Mouse (Mus musculus): Measurements from ENCODE around the gene Capzb.

Capzb gene

GRCm38 (mm10) chr4:139265783-139266499, 73.2 kb downstream of the Capzb start:
- no peak for DNase-seq (ENCODE audit: low read depth, low spot score)

GRCm38 (mm10) chr4:139266500-139266865, 73.8 kb downstream of the Capzb start:
- DNase-seq (ENCODE audit: low read depth, low spot score): no peak

- DNase-seq (ENCODE audit: low read depth, low spot score): no peak
Observed at GRCm38 (mm10) chr4:139267335-139267734, 74.6 kb downstream of the Capzb start.

DNA sequence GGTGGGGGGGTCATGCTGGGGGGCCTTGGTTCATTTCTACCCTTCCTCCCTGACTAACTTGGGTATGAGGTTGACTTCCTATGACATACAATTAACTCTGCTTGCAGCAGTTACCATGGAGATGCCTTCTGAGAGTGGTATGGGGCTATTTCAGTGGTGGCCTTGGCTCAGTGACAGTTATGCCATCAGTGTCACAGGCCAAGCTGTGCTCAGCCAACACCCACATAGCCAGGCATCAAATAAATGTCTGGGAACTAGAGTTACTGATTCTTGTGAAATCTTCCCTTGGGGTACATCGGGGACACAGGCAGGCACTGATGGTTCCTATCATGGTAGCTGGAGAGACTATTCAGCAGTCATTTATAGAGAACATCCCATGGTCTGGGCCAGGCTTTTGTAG, 75.5 kb downstream of the Capzb start:
- no peak for DNase-seq (ENCODE audit: low read depth, low spot score)

DNA sequence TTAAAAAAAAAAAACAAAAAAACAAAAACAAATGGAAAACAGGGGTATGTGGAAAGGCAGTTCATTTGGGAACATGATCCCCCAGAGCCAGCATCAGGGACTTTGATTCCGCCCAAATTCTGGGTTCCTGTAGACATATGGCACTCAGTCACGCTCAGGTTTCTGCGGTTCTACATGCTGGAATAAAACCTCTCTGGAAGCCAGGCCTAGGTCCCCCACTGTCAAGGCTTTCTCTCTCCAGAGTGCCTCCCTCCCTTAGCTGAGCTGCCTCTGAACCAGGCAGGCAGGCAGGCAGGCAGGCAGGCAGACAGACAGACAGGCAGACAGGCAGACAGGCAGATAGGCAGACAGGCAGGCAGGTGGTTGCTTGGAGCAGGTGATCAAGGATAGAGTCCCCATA, 77.5 kb downstream of the Capzb start:
- no peak for DNase-seq (ENCODE audit: low read depth, low spot score)

DNA sequence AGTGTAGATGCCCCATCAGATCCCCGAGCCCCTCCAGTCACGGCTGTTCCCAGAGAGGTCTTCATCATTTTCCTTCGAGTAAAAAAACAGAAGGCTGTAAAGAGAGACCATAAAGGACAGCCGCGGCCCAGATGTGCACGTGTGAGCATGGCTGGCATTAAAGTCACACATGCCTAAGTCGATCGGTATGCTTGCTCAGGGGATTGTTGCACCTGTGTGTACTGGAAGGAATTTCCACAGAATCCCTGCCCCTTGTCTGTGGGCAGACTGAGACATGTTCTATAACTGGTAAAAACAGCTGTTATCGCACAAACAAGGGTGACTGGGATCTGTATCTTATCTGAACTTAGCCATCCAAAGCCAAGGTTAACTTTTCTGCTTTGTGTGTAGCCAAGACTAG, 78.9 kb downstream of the Capzb start:
- DNase-seq (ENCODE audit: low read depth, low spot score): no peak

GRCm38 (mm10) chr4:139272951-139273680, 80.4 kb downstream of the Capzb start:
- no peak for DNase-seq (ENCODE audit: low read depth, low spot score)

DNA sequence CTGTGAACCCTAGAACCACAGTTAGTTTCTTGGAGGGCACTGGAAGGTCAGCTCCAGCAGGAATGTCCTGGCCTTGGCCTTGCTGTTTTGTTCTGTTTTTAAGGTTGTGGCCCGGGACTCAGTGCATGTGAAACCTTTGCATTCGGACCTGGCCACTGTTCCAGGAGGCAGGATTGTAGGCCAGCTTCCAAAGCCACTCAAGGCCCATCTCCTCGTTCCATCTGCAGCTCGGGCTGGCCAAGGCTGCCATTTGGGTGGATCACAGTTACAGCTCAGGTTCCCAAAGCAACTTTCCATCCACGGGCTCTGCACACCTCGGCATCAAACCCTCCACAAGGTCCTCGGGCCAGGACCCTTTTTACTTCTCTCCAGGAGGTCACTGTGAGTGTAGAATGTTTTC, 81.9 kb downstream of the Capzb start:
- DNase-seq (ENCODE audit: low read depth, low spot score): no peak

DNA sequence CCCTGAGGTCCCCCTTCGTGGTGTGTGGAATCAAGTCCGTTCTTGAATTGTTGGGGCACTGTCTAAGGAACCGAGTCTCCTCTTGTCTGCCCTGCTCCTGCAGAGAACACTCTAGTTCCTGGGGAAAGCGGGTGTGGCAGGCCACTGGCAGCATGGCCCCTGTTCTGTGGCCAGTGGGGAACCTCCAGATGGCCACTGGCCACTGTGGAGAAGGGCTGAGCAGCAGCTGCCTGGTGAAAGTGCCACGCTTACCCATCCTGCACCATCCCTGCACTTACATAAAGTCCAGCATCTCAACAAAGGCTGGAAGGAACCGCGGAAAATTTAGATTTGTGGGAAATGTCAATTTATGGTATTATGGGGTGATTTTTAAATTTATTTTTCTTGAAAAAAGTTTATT, 83.7 kb downstream of the Capzb start:
- DNase-seq (ENCODE audit: low read depth, low spot score): no peak

- DNase-seq (ENCODE audit: low read depth, low spot score): no peak
Observed at GRCm38 (mm10) chr4:139280530-139280929, 87.8 kb downstream of the Capzb start.

- DNase-seq (ENCODE audit: low read depth, low spot score): no peak
Observed at GRCm38 (mm10) chr4:139281791-139282345, 89.2 kb downstream of the Capzb start.

DNA sequence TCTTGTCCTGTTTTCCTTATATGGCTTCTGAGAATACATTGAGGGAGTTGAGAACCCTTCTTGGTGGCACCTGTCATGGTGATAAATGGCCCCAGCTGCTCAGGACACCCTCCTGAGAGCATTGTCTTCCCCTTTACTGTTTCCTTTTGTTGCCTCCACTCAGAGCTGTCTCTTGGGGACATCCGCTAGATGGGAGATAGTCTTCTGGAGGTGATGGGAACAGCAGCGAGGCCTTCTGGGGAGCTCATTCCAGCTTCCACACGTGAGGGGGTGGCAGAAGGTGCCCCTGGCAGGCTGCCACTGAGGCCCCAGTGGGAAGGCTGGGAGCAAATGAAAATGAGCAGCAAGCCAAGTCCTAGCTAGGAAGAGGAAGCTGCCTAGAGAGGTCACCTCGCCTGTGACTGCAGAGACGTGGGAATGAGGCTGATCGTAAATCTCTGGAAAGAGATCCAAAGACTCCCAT, 90.3 kb downstream of the Capzb start:
- no peak for DNase-seq (ENCODE audit: low read depth, low spot score)

GRCm38 (mm10) chr4:139284877-139285276, 92.2 kb downstream of the Capzb start:
- DNase-seq (ENCODE audit: low read depth, low spot score): no peak

GRCm38 (mm10) chr4:139286234-139286633, 93.5 kb downstream of the Capzb start:
- DNase-seq (ENCODE audit: low read depth, low spot score): no peak

DNA sequence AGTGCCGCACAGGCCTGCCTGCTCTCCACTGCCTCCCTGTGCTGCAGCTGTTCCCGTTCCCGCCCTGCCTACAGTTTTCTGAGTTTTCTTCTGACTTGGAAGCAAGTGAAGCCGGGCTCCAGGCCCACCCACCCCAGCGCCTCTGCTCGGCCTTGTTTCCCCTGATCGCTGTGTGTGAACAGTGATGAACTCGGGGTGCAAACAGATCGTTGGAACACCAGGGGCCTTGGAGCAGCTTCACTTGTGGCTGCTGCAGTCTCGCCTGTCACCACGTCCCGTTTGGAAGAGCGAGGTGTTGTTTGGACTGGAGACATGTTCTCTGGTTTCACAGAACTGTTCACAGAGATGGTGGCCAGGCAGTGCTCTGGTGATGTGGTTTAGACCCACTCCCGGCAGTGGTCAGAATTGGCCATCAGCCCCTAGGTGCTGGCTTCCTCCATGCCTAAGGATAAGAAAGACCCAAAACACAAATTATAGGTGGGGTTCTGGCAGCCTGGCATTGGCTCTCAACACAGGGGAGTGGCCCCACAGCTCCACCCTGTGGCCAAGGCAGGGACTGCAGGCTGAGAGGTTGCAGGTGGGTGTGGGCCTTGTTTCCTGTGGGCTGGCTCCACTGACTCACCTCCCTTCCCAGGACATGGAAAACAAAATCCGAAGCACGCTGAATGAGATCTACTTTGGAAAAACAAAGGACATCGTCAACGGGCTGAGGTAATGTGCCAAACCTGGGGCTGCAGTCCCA, 94.6 kb downstream of the Capzb start:
- peak; percentile 64 for DNase-seq (ENCODE audit: low read depth, low spot score)

DNA sequence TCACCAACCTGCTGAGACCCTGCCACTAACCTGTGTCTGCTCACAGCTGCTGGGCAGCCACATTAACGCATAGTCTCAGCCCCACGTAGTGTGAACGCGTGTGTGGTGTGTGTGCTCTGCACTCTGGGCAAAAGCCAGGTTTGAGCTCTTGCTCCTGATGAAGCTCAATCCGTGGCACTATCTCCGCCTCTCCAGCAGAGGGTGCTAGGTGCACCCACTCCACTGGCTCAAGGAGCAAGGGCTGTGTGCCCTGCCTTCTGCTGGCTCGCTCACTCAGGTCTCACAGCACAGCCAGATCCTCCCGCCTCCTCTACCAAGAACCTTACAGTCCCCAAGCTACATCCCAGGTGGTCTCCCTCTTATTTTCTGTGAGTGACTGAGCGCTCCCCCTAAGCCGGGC, 96.3 kb downstream of the Capzb start:
- peak; percentile 62 for DNase-seq (ENCODE audit: low read depth, low spot score)

- no peak for DNase-seq (ENCODE audit: low read depth, low spot score)
Observed at GRCm38 (mm10) chr4:139291099-139291498, 98.4 kb downstream of the Capzb start.

GRCm38 (mm10) chr4:139292038-139292437, 99.3 kb downstream of the Capzb start:
- DNase-seq (ENCODE audit: low read depth, low spot score): no peak

- DNase-seq (ENCODE audit: low read depth, low spot score): no peak
Observed at GRCm38 (mm10) chr4:139297566-139297965, 104.9 kb downstream of the Capzb start.

- no peak for DNase-seq (ENCODE audit: low read depth, low spot score)
Observed at GRCm38 (mm10) chr4:139298671-139299366, 106.1 kb downstream of the Capzb start.

- DNase-seq (ENCODE audit: low read depth, low spot score): no peak
Observed at GRCm38 (mm10) chr4:139301780-139302179, 109.1 kb downstream of the Capzb start.

DNA sequence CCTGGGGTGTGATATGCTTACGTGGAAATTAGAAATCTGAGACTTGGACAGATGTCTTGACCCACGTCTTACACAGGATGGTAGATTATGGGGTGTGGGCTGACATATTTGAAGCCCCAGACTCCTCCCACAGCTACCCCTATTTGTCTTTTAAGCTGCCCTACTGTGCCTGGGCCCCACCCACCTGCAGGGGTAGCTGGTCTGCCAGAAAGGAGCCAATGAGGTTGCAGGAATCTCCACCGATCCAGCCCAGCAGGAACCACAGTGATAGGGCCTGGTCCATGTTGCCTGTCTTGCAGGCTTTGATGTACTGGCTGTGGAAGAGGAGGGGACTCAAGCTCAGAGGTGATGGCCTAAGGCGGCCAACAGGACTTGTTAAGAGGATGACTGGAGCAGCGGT, 109.5 kb downstream of the Capzb start:
- no peak for DNase-seq (ENCODE audit: low read depth, low spot score)

All from CD4-positive helper T cell, adult 2 months (primary cell).